Mouse (Mus musculus): ENCODE measurements around the gene Six1. TPM values are rescaled to one million over a fixed set of nuclear protein-coding genes. Genes with fewer than 3 reads are reported as not detected.
A peak's percentile ranks its signal among the peaks of the same experiment; 100 is the strongest.
"Not testable (repeated sequence)": the region's sequence is repeated elsewhere in the genome, so short reads cannot be mapped to it uniquely, and the experiment has no call there.

Gene Six1
- polyA plus RNA-seq (2015; fragmentation: Nextera tagmentation; extraction: Ambion mirVana), result 1.3 and 1.5 TPM in 2 replicates

- H3K9ac ChIP-seq, result peak within 1 kb of the TSS; percentile 44
- 1% methylated on average over 42 of the region's 42 CpGs for WGBS
- peak; percentile 88 for ATAC-seq (ENCODE audit: borderline replicate concordance, extremely low read depth, low FRiP score, low TSS enrichment)
- H3K27ac ChIP-seq, result no peak within 1 kb of the TSS
- H3K4me2 ChIP-seq, result peak within 1 kb of the TSS; percentile 87
- peaks cover 10% of the 10 kb centered on the region; the same call in 1 of the 2 replicates for H3K4me1 ChIP-seq
- no peaks in the 10 kb centered on the region for H3K9me3 ChIP-seq
- H3K4me3 ChIP-seq, result peak within 1 kb of the TSS; percentile 55
- H3K27me3 ChIP-seq, result peaks cover 88% of the 10 kb centered on the region
- H3K36me3 ChIP-seq, result no peaks in the 10 kb centered on the region
These were observed at the start of gene Six1 for GRCm38 (mm10) chr12:73053668-73054241. Six1 (minus strand) TSS chr12:73053887.

DNA sequence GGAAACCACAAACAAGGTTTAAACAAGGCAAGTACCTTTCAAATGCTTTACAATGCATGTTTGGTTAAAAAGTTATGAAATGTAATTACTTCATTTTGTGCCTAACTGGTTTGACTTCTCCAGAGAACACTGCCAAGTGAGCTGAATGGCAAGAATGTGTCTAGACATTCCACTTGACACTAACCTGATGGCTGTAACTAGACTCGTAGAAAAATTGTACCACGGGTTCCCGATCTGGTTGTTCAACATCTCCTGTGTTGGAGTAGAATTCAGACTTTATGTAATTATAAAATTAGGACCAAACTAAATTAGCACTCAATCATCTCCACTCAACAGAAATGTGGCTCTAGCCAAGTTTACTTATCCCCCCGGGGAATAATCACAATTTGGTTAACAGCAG is 44.9 kb upstream of the Six1 start:
- Histone ChIP-seq H3K4me1 (peaks cover 13% of the 10 kb centered on the region; the same call in 1 of the 2 replicates), H3K9ac (no peak overlapping the region), H3K9me3 (no peaks in the 10 kb centered on the region), H3K27ac (peak overlapping the region; percentile 38), H3K27me3 (no peaks in the 10 kb centered on the region), H3K4me2 (no peak overlapping the region), H3K36me3 (peaks cover 7% of the 10 kb centered on the region), H3K4me3 (no peak overlapping the region)
- WGBS, result 55% methylated on average over 4 of the region's 4 CpGs
- no peak for ATAC-seq (ENCODE audit: borderline replicate concordance, extremely low read depth, low FRiP score, low TSS enrichment)

- H3K36me3 ChIP-seq; H3K9ac ChIP-seq; ATAC-seq (ENCODE audit: borderline replicate concordance, extremely low read depth, low FRiP score, low TSS enrichment); H3K27me3 ChIP-seq; H3K27ac ChIP-seq; H3K4me2 ChIP-seq; H3K9me3 ChIP-seq; H3K4me3 ChIP-seq: not testable (repeated sequence)
- WGBS, result 89% methylated on average over 5 of the region's 5 CpGs
- H3K4me1 ChIP-seq, result peaks cover 13% of the 10 kb centered on the region; the same call in 1 of the 2 replicates
These were observed 42.5 kb upstream of the Six1 start for GRCm38 (mm10) chr12:73096177-73096576.

DNA sequence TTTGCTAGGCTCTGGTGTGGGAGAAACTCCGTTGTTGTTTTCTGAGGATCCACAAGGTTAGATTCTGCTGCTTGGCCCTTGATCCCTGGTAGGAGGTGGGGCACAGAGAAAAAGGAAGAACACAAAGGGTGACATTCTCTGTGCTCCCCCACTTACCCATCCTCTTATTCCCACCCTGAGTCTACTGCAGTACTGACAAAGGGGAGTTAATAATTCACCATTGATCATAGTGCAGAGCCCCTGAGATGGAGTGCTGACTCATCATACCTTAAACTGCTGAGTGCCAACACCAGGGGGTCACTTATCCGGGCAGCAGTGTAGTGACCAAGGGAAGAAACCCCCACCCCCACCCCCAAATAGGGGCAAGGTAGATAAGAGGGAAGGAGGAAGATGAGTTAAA is 40.9 kb upstream of the Six1 start:
- H3K4me1 ChIP-seq, result peaks cover 13% of the 10 kb centered on the region; the same call in 1 of the 2 replicates
- H3K4me3 ChIP-seq, result no peak overlapping the region
- 32% methylated on average over 2 of the region's 2 CpGs for WGBS
- H3K9ac ChIP-seq, result no peak overlapping the region
- no peaks in the 10 kb centered on the region for H3K36me3 ChIP-seq
- no peak overlapping the region for H3K4me2 ChIP-seq
- H3K27ac ChIP-seq, result no peak overlapping the region
- no peaks in the 10 kb centered on the region for H3K27me3 ChIP-seq
- H3K9me3 ChIP-seq, result no peaks in the 10 kb centered on the region
- no peak for ATAC-seq (ENCODE audit: borderline replicate concordance, extremely low read depth, low FRiP score, low TSS enrichment)

- H3K4me3 ChIP-seq, result no peak overlapping the region
- no peak overlapping the region for H3K9ac ChIP-seq
- H3K27ac ChIP-seq, result no peak overlapping the region
- no peak overlapping the region for H3K4me2 ChIP-seq
- no peak for ATAC-seq (ENCODE audit: borderline replicate concordance, extremely low read depth, low FRiP score, low TSS enrichment)
- peaks cover 13% of the 10 kb centered on the region; the same call in 1 of the 2 replicates for H3K4me1 ChIP-seq
- no peaks in the 10 kb centered on the region for H3K36me3 ChIP-seq
- H3K9me3 ChIP-seq, result no peaks in the 10 kb centered on the region
- WGBS, result 59% methylated on average over 2 of the region's 2 CpGs
- no peaks in the 10 kb centered on the region for H3K27me3 ChIP-seq
These were observed 40.5 kb upstream of the Six1 start for GRCm38 (mm10) chr12:73094189-73094588.

GRCm38 (mm10) chr12:73090672-73091335 is 37.1 kb upstream of the Six1 start:
- WGBS, result 39% methylated on average over 7 of the region's 7 CpGs
- no peak overlapping the region for H3K4me2 ChIP-seq
- no peak overlapping the region for H3K4me3 ChIP-seq
- peak overlapping the region; percentile 32; the same call in 1 of the 2 replicates for H3K27ac ChIP-seq
- ATAC-seq (ENCODE audit: borderline replicate concordance, extremely low read depth, low FRiP score, low TSS enrichment), result no peak
- no peaks in the 10 kb centered on the region for H3K27me3 ChIP-seq
- H3K4me1 ChIP-seq, result no peaks in the 10 kb centered on the region
- H3K36me3 ChIP-seq, result no peaks in the 10 kb centered on the region
- H3K9me3 ChIP-seq, result no peaks in the 10 kb centered on the region
- no peak overlapping the region for H3K9ac ChIP-seq

GRCm38 (mm10) chr12:73088911-73089310 is 35.2 kb upstream of the Six1 start:
- 61% methylated on average over 5 of the region's 5 CpGs for WGBS
- no peaks in the 10 kb centered on the region for H3K4me1 ChIP-seq
- H3K9me3 ChIP-seq, result no peaks in the 10 kb centered on the region
- no peak overlapping the region for H3K9ac ChIP-seq
- H3K4me2 ChIP-seq, result no peak overlapping the region
- H3K36me3 ChIP-seq, result no peaks in the 10 kb centered on the region
- H3K4me3 ChIP-seq, result no peak overlapping the region
- ATAC-seq (ENCODE audit: borderline replicate concordance, extremely low read depth, low FRiP score, low TSS enrichment), result no peak
- H3K27ac ChIP-seq, result no peak overlapping the region
- no peaks in the 10 kb centered on the region for H3K27me3 ChIP-seq

- Histone ChIP-seq H3K27ac (no peak overlapping the region), H3K4me3 (no peak overlapping the region), H3K4me1 (no peaks in the 10 kb centered on the region), H3K36me3 (no peaks in the 10 kb centered on the region), H3K9me3 (no peaks in the 10 kb centered on the region), H3K9ac (no peak overlapping the region), H3K4me2 (no peak overlapping the region), H3K27me3 (no peaks in the 10 kb centered on the region)
- 49% methylated on average over 5 of the region's 5 CpGs for WGBS
- ATAC-seq (ENCODE audit: borderline replicate concordance, extremely low read depth, low FRiP score, low TSS enrichment), result no peak
These were observed 34.8 kb upstream of the Six1 start for GRCm38 (mm10) chr12:73088500-73088899.

GRCm38 (mm10) chr12:73087086-73087485 is 33.4 kb upstream of the Six1 start:
- Histone ChIP-seq H3K27me3 (no peaks in the 10 kb centered on the region), H3K4me1 (no peaks in the 10 kb centered on the region), H3K9ac (no peak overlapping the region), H3K36me3 (no peaks in the 10 kb centered on the region), H3K9me3 (no peaks in the 10 kb centered on the region), H3K4me2 (no peak overlapping the region), H3K4me3 (no peak overlapping the region), H3K27ac (no peak overlapping the region)
- 86% methylated on average over 7 of the region's 7 CpGs for WGBS
- ATAC-seq (ENCODE audit: borderline replicate concordance, extremely low read depth, low FRiP score, low TSS enrichment), result no peak

DNA sequence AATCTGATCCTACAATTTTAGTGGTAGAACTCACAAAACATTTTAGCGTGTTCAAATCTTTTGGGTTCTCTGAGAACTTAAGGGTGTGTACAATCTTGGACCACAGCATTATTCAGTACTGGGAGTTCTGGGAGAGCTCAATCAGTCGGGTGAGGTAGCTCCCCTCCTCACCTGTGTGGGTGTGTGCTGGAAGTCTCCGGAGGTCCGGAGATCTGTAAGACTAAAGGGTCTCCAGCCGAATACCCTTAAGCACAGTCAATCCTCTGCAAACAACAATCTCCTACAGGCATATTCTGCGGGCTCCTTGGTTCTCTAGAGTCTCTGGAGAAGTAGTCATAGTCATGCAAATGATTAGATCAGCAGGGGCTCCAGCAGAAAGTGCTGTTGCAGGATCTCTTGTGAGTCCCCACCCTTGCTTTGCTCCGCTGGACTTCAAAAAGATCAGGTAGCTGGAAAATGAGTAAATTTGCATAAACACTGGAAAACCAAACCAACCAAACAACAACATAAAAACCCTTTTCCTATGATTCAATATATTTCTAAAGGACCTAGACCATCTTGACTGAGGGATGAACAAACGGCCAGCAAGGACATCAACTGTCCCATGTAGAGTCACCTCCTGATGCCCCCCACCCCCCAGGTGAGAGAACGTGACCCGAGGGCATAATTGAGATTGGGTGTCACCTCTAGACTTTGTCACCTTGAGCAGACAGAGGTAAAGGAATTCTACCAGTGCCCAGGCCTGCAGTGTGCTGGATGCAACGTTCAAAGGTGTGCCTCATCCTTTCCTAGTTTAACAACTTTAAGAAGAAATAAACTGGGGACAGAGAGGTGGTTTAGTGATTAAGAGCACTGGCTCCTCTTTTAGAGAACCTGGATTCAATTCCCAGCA is 32.3 kb upstream of the Six1 start:
- no peak overlapping the region for H3K4me2 ChIP-seq
- WGBS, result 39% methylated on average over 11 of the region's 11 CpGs
- no peaks in the 10 kb centered on the region for H3K4me1 ChIP-seq
- no peak for ATAC-seq (ENCODE audit: borderline replicate concordance, extremely low read depth, low FRiP score, low TSS enrichment)
- no peak overlapping the region for H3K4me3 ChIP-seq
- no peaks in the 10 kb centered on the region for H3K36me3 ChIP-seq
- no peak overlapping the region for H3K9ac ChIP-seq
- H3K27ac ChIP-seq, result no peak overlapping the region
- H3K9me3 ChIP-seq, result no peaks in the 10 kb centered on the region
- no peaks in the 10 kb centered on the region for H3K27me3 ChIP-seq

GRCm38 (mm10) chr12:73083773-73084172 is 30.1 kb upstream of the Six1 start:
- WGBS, result 65% methylated on average over 4 of the region's 4 CpGs
- Histone ChIP-seq H3K4me1 (no peaks in the 10 kb centered on the region), H3K4me3 (no peak overlapping the region), H3K9me3 (no peaks in the 10 kb centered on the region), H3K27me3 (no peaks in the 10 kb centered on the region), H3K36me3 (no peaks in the 10 kb centered on the region), H3K9ac (no peak overlapping the region), H3K4me2 (no peak overlapping the region), H3K27ac (no peak overlapping the region)
- no peak for ATAC-seq (ENCODE audit: borderline replicate concordance, extremely low read depth, low FRiP score, low TSS enrichment)

DNA sequence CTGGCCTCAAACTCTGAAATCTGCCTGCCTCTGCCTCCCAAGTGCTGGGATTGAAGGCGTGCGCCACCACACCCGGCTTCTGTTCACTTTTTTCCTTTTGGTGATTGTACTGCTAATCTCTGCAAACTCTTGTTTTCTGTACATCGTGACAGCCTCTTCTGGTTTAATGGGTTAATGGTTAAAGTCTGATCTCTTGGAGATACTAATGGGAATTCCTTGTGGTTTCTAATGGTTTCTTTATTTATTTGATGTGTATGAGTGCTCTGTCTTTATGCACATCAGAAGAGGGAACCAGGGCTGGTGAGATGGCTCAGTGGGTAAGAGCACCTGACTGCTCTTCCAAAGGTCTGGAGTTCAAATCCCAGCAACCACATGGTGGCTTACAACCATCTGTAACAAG is 28.1 kb upstream of the Six1 start:
- not testable (repeated sequence) for H3K27me3 ChIP-seq; H3K36me3 ChIP-seq; H3K9ac ChIP-seq; H3K4me3 ChIP-seq; H3K4me1 ChIP-seq; H3K27ac ChIP-seq; ATAC-seq (ENCODE audit: borderline replicate concordance, extremely low read depth, low FRiP score, low TSS enrichment); H3K4me2 ChIP-seq; H3K9me3 ChIP-seq
- WGBS, result 88% methylated on average over 4 of the region's 4 CpGs
